Mouse (Mus musculus): ENCODE measurements at regions not wholly inside any gene's neighbourhood (a gene's known extent, or its start where the extent isn't known, plus 50 kb on each side); places are given as distances from the start of the nearest gene placed in this dataset. TPM values are rescaled to one million over a fixed set of nuclear protein-coding genes. Genes with fewer than 3 reads are reported as not detected.
"Not testable (repeated sequence)": the region's sequence is repeated elsewhere in the genome, so short reads cannot be mapped to it uniquely, and the experiment has no call there.

DNA sequence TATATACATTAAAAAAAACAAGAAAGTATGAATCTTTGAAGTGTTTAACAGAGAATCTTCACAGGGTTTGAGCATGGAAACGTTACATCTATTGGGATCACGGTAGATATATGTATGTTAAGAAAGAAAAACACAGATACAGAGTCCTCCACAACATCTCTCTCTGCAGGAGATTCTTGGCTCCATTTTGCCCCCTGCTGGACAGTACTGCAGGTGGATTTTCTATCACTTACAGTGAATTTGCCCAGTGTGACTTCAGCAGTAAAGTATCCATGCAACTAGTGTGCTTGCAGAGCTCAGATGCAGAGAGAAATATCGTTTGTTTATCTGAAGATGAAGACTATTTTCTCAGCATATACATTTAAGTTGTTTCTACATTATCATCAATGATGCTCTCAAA is 1071.5 kb downstream of the Adam6a start:
- H3K4me3 ChIP-seq (ENCODE audit: low read length): no peak overlapping the region
- no peak for ATAC-seq
- no peaks in the 10 kb centered on the region for H3K36me3 ChIP-seq (ENCODE audit: control insufficient read depth, insufficient read depth, low read length)
- H3K27ac ChIP-seq (ENCODE audit: low read depth, low read length): no peak overlapping the region
- WGBS: 64% methylated on average over 3 of the region's 3 CpGs
- H3K9ac ChIP-seq (ENCODE audit: low read depth, low read length): no peak overlapping the region
- H3K4me1 ChIP-seq (ENCODE audit: control insufficient read depth, insufficient read depth, low read depth, low read length): no peaks in the 10 kb centered on the region
- H3K9me3 ChIP-seq (ENCODE audit: control insufficient read depth, low read length): peaks cover 22% of the 10 kb centered on the region
- no peak overlapping the region for H3K4me2 ChIP-seq (ENCODE audit: low read length)
- no peaks in the 10 kb centered on the region for H3K27me3 ChIP-seq (replicated peaks; ENCODE audit: control insufficient read depth, insufficient read depth, low read length)

DNA sequence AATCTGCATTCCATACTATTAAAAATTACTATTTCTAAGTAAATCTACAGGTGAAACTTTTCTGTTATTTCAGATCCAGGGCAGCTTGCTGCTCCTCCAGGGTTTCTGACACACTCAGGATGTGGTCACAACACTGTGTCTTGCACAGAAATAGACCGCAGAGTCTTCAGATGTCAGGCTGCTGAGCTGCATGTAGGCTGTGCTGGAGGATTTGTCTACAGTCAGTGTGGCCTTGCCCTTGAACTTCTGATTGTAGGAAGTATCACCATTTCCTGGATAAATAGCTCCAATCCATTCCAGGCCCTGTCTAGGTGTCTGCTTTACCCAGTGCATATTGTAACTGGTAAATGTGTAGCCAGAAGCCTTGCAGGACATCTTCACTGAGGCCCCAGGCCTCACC is 1072.0 kb downstream of the Adam6a start:
- Histone ChIP-seq H3K9ac (ENCODE audit: low read depth, low read length) (no peak overlapping the region), H3K4me3 (ENCODE audit: low read length) (no peak overlapping the region), H3K27ac (ENCODE audit: low read depth, low read length) (no peak overlapping the region), H3K4me2 (ENCODE audit: low read length) (no peak overlapping the region), H3K27me3 (replicated peaks; ENCODE audit: control insufficient read depth, insufficient read depth, low read length) (no peaks in the 10 kb centered on the region), H3K36me3 (ENCODE audit: control insufficient read depth, insufficient read depth, low read length) (no peaks in the 10 kb centered on the region), H3K4me1 (ENCODE audit: control insufficient read depth, insufficient read depth, low read depth, low read length) (no peaks in the 10 kb centered on the region), H3K9me3 (ENCODE audit: control insufficient read depth, low read length) (peaks cover 22% of the 10 kb centered on the region)
- ATAC-seq: no peak
- 87% methylated on average over 1 of the region's 1 CpGs for WGBS

DNA sequence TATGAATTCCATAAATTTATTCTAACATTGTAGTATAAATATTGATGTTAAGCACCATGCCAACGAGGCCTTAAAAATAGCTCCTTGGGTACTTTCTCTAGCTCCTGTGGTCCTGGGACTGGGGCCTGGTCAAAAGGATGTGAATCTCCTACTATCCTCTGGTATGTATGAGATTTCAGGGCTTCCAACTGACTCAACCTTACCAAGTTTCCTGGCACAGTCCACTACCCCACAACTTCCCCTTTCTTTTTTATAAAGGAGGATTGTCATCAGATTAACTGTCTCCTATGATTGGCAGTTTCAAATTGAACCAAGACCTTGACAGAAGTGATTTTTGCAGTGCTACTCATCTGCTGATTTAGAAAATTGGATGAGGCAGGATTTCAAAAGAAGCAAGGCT is 1097.4 kb downstream of the Adam6a start:
- Histone ChIP-seq H3K9me3 (ENCODE audit: control insufficient read depth, low read length) (peaks cover 8% of the 10 kb centered on the region), H3K4me1 (ENCODE audit: control insufficient read depth, insufficient read depth, low read depth, low read length) (no peaks in the 10 kb centered on the region), H3K9ac (ENCODE audit: low read depth, low read length) (no peak overlapping the region), H3K36me3 (ENCODE audit: control insufficient read depth, insufficient read depth, low read length) (no peaks in the 10 kb centered on the region), H3K4me3 (ENCODE audit: low read length) (no peak overlapping the region), H3K4me2 (ENCODE audit: low read length) (no peak overlapping the region), H3K27ac (ENCODE audit: low read depth, low read length) (no peak overlapping the region), H3K27me3 (replicated peaks; ENCODE audit: control insufficient read depth, insufficient read depth, low read length) (no peaks in the 10 kb centered on the region)
- 55% methylated on average over 1 of the region's 1 CpGs for WGBS
- ATAC-seq: no peak

DNA sequence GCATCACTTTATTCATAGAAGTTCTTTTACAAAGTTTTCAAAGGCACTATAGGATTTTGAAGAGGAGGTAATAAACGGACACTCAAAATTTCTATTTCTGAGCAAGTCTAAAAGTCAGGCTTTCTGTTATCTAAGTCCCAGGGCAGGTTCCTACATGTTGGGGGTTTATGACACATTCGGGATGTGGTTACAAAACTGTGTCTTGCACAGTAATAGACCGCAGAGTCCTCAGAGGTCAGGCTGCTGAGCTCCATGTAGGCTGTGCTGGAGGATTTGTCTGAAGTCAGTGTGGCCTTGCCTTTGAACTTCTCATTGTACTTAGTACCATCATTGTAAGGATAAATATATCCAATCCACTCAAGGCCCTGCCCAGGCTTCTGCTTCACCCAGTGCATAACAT is 1102.7 kb downstream of the Adam6a start:
- Histone ChIP-seq H3K36me3 (ENCODE audit: control insufficient read depth, insufficient read depth, low read length) (no peaks in the 10 kb centered on the region), H3K27me3 (replicated peaks; ENCODE audit: control insufficient read depth, insufficient read depth, low read length) (no peaks in the 10 kb centered on the region), H3K27ac (ENCODE audit: low read depth, low read length) (no peak overlapping the region), H3K4me1 (ENCODE audit: control insufficient read depth, insufficient read depth, low read depth, low read length) (no peaks in the 10 kb centered on the region), H3K9ac (ENCODE audit: low read depth, low read length) (no peak overlapping the region), H3K4me2 (ENCODE audit: low read length) (no peak overlapping the region), H3K4me3 (ENCODE audit: low read length) (no peak overlapping the region), H3K9me3 (ENCODE audit: control insufficient read depth, low read length) (peaks cover 4% of the 10 kb centered on the region)
- ATAC-seq: no peak
- 88% methylated on average over 3 of the region's 3 CpGs for WGBS

DNA sequence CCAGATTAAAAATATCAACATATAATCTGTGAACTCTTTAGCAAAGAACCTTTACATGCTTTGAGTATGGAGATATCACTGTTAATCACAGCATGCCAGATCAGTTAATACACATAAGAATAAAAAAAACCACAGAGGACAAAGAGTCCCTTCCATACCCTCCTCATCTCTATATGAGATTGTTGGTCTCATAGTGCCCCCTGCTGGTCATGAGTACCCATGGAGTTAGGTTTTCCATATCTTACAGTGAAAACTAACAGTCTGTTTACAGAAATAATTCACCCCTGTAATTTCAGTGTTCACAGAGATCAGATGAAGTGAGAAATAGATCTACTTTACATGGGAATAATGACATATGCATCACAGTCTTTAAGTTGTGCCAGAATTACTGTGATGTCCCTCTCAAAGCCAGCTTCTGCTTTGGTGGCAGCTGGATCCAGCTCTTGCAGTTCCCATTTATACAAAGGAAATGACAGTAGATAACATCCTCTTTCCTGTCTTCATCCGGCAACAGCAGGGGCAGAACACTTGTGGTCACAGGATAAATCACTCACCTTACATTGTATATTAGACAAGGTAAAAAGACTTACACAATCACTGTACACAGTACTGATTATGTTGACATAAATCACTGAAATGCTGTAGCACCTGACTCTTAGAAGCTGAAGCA is 1106.9 kb downstream of the Adam6a start:
- not testable (repeated sequence) for H3K4me3 ChIP-seq (ENCODE audit: low read length); H3K4me1 ChIP-seq (ENCODE audit: control insufficient read depth, insufficient read depth, low read depth, low read length)
- 87% methylated on average over 1 of the region's 1 CpGs for WGBS

GRCm38 (mm10) chr12:114657134-114657533 is 1113.4 kb downstream of the Adam6a start:
- not testable (repeated sequence) for H3K27me3 ChIP-seq (replicated peaks; ENCODE audit: control insufficient read depth, insufficient read depth, low read length); H3K4me3 ChIP-seq (ENCODE audit: low read length); H3K4me2 ChIP-seq (ENCODE audit: low read length); H3K4me1 ChIP-seq (ENCODE audit: control insufficient read depth, insufficient read depth, low read depth, low read length); H3K36me3 ChIP-seq (ENCODE audit: control insufficient read depth, insufficient read depth, low read length); H3K9ac ChIP-seq (ENCODE audit: low read depth, low read length); ATAC-seq; H3K27ac ChIP-seq (ENCODE audit: low read depth, low read length); H3K9me3 ChIP-seq (ENCODE audit: control insufficient read depth, low read length)
- no CpG with 5 or more reads among the region's 2 CpGs for whole genome bisulfite sequencing

More for the DNA sequence above, 1106.9 kb downstream of the Adam6a start:
- not testable (repeated sequence) for H3K9ac ChIP-seq (ENCODE audit: low read depth, low read length); H3K27ac ChIP-seq (ENCODE audit: low read depth, low read length); ATAC-seq; H3K27me3 ChIP-seq (replicated peaks; ENCODE audit: control insufficient read depth, insufficient read depth, low read length); H3K4me2 ChIP-seq (ENCODE audit: low read length); H3K9me3 ChIP-seq (ENCODE audit: control insufficient read depth, low read length); H3K36me3 ChIP-seq (ENCODE audit: control insufficient read depth, insufficient read depth, low read length)

Small RNA genes lying in the stretch of these regions (microRNA-seq; reads per million reads assigned to microRNA genes)
- gene Mir7094-1: not detected
- not detected for gene Mir7094-2

Data from hindbrain, embryonic 16.5 days (tissue).